Mouse (Mus musculus) T-helper 17 cell (primary cell): ENCODE results near the gene Cirbp.

Experiments
- in situ Hi-C, 2 experiments: fragments of 300-600 bp; cut with MboI, MseI; formaldehyde crosslinking; loops; 1 replicate in 1 of 2; 2 replicates in 1 of 2; pipeline ENCODE4 v1.15.1; 2025; ENCODE audit warnings: high pct_unique_total_duplicates in 2 of 2

Cirbp gene

GRCm38 (mm10) chr10:80137626-80138552, 27.9 kb upstream of the Cirbp start:
- in situ Hi-C loops: no loop called here

GRCm38 (mm10) chr10:80138553-80139438, 27.0 kb upstream of the Cirbp start, which contains the start of gene Atp5d:
Gene Atp5d (plus strand): TSS chr10:80138632.
- in situ Hi-C loops: no loop called here

DNA sequence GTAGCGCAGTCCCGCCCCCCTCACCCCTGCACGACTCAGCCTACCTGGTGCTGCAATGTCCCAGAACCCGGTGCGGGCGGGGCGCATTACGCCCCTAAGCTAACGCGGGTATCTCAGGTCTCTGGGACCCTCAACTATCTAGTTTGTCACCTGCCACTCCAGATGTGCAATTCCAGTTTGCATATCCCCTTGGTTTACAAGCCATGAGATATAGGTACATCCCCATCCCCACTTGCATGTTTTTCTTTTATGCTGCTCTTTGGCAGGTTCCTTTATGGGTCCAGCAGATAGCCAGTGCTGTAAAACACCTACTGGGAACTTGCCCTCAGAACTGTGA, 26.4 kb upstream of the Cirbp start:
- in situ Hi-C loops: no loop called here

DNA sequence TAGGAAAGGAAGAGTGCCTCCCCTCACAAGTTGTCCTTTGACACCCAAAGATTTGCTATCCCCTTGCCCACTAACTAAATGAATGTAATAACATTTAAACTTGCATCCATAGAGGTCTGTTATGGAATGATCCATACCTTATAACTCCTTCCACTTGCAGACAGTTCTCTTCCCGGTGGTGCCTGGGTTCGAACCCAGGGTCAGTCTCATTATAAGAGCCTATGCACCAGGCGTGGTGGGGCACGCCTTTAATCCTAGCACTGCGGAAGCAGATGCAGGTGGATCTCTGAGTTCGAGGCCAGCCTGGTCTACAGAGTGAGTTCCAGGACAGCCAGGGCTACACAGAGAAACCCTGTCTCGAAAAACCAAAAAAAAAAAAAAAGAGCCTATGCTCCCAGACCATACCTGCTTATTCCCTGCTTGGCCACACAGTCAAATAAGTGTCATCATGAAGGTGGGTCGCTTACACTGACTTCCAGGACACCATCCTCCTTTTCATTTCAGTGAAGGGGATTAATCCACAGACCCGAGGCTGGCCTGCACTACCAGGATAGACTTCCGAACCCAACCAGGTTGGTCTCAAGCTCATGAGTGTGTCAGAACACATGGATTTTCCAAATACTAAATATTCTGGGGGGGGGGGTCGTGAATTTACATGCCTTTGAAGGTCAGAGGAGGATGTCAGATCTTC, 25.7 kb upstream of the Cirbp start:
- in situ Hi-C loops: loop anchor here in 1 of 2 experiments (10.0 kb wide), 1 partner anchor 155 kb away; the partner anchor contains the start of genes Cnn2 and Tmem259

GRCm38 (mm10) chr10:80140666-80141035, 25.1 kb upstream of the Cirbp start, which contains the start of gene Cbarp:
Gene Cbarp (minus strand): TSS chr10:80140835.
- in situ Hi-C loops: loop anchor here in 1 of 2 experiments (10.0 kb wide), 1 partner anchor 156 kb away; the partner anchor contains the start of genes Cnn2 and Tmem259

DNA sequence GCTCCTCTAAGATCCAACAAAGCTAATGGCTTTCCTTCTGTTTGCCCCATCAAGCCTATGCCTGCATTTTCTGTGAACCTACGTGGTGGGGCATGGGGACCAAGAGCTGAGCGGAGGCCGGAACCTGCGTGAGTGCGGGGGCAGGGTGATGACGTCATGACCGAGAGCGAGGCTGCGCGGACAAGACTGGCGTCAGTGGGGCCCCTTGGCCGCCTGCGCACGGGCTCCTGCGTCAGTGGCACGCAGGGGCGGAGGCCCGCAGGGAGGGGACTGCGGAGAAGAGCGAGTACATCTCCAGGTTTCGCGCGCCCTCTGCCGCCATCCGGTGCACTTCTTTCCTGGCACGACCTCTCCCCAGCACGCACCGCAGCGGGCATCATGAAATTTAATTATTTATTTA, 24.5 kb upstream of the Cirbp start:
- in situ Hi-C loops: loop anchor here in 1 of 2 experiments (10.0 kb wide), 1 partner anchor 156 kb away; the partner anchor contains the start of genes Cnn2 and Tmem259

DNA sequence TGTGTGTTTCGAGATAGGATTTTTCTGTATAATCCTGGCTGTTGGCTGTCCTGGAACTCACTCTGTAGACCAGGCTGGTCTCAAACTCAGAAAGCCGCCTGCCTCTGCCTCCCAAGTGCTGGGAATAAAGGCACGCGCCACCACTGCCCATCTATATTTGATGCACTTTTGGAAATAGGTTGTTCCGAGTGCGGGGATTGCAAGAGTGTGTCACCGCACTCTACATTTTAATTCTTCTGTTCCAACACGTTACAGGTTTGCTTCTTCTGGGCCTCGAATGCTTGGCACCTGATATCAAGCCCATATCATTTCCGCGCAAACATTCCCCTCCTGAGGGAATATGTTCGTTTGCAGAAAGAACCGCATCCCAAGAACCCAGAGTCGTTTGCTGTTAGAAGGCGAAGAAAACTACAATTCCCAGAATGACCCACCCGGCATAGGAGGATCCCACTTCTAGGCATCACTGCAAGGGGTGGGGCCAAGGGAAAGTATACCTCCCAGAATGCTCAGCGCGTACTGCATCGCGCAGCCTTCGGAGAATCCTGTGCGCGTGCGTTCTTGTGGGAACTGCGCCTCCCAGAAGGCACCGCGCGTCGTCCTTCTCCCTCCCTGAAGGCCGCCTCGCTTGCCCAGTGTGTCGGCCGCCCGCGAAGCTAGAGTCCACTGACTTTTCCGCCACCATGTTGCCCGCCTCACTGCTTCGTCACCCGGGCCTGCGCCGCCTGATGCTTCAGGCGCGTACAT, 23.8 kb upstream of the Cirbp start:
- in situ Hi-C loops: loop anchor here in 1 of 2 experiments (10.0 kb wide), 1 partner anchor 157 kb away; the partner anchor contains the start of genes Cnn2 and Tmem259

GRCm38 (mm10) chr10:80142530-80142925, 23.3 kb upstream of the Cirbp start:
- in situ Hi-C loops: loop anchor here in 1 of 2 experiments (10.0 kb wide), 1 partner anchor 158 kb away; the partner anchor contains the start of genes Cnn2 and Tmem259

GRCm38 (mm10) chr10:80143664-80144063, 22.1 kb upstream of the Cirbp start:
- in situ Hi-C loops: loop anchor here in 1 of 2 experiments (10.0 kb wide), 1 partner anchor 159 kb away; the partner anchor contains the start of genes Cnn2 and Tmem259

DNA sequence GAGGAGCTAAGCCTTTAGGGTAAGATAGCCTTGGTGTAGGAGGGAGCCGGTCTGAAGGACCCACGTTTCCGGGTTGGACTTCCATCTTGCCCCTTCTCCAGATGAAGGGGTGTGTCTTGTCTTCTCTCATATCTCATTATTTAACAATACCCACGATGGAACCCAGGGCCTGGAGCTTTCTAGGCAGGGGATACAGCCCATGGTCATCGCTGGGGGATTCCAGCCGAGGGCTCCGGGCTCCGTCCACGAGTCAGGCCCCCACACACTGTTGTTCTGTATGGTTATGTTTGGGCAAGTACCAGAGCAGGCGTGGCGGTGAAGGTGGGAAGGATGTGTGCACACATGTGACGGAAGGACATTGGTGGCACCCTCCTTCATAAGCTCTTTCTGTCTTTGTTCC, 21.6 kb upstream of the Cirbp start:
- in situ Hi-C loops: loop anchor here in 1 of 2 experiments (10.0 kb wide), 1 partner anchor 159 kb away; the partner anchor contains the start of genes Cnn2 and Tmem259

- in situ Hi-C loops: loop anchor here in 1 of 2 experiments (10.0 kb wide), 1 partner anchor 160 kb away; the partner anchor contains the start of genes Cnn2 and Tmem259
Measured at GRCm38 (mm10) chr10:80144864-80145838, 20.6 kb upstream of the Cirbp start.

DNA sequence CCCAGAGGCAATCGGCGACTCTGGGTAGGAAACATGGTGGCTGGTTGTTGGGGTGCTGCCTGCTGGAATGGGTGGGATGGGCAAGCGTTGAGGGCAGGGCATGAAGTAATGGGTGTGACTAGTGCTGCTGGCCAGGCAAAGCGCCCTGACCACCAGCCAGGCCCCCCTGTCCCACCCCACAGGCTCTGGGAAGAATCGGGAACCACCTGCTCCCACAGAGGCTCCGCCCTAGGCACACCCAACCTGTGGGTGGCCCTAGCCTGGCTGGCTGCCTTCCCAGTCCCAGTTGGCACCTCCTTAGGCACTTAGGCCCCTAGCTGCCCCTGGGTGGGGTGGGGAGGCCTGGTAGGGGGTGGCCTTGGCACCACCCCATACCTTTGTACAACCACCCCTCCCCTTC, 19.9 kb upstream of the Cirbp start:
- in situ Hi-C loops: loop anchor here in 1 of 2 experiments (10.0 kb wide), 1 partner anchor 161 kb away; the partner anchor contains the start of genes Cnn2 and Tmem259

GRCm38 (mm10) chr10:80146568-80147011, 19.2 kb upstream of the Cirbp start:
- in situ Hi-C loops: loop anchor here in 1 of 2 experiments (10.0 kb wide), 1 partner anchor 162 kb away; the partner anchor contains the start of genes Cnn2 and Tmem259

DNA sequence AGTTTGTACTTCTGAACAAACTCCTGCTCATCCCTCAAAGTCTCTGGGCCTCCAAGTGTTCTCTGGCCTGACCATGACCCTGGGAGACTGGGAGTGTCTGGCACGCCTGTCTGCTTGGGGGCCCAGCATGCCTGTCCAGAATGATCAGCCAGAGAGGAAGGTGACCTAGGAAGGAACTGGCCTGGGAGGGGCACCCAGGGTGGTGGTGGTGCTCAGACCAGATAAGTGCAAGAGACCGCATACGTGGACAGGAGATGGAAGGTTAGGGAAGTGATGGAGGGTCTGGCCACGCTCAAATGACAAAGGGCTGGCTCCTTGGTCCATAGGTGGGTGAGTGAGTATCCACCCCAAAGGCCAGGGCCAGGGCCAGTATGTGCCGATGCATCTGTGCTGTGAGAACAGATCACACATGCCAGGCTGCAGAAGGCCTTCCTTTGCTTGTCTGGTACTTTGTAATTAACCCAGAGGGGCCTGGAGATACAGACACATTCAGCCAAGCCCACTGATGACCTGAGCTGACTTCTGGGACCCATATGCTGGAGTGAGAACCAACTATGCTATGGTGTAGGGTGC, 18.6 kb upstream of the Cirbp start:
- in situ Hi-C loops: loop anchor here in 1 of 2 experiments (10.0 kb wide), 1 partner anchor 162 kb away; the partner anchor contains the start of genes Cnn2 and Tmem259

DNA sequence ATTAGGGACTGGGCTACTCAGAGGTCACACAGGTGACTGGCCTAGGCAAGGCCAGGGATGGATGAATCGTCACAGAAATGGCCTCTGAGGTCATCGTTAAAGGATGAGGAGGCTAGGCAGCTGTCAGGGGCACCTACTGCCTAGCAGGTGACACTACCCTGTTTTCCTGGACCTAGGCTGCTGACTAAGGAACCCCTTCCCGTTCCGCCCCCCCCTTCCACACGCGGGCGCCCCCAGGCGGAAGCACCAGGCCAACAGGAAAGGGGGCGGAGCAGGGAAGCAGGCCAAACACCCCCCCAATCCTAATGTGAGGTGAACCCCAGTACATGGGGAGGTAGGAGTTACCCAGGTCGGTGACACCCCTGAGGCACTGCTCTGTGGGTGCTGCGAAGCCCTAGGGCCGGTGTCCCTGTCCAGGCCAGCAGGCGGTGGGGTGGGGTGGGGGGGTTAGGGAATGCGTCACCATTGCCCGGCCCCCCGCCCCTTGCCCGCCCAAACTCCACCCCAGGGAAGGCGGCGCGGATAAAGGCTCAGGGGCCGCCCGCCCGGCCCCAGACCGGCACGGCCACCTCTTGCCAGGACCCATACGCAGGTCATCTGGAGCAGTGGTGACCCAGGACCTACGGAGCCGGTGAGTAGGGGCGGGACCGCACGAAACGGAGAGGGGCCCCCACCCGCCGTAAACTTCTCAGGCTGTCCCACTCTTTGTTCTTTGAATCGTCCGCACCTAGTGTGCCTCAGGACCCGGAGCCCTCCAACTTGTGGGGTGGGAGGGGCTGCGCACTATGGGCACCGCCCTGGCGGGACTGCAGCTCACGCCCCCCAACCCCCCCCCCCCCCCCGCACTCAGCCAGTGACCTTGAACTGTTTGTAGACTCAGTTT, 17.8 kb upstream of the Cirbp start, which contains the start of gene Midn:
Midn (plus strand) TSS at position 554 of the 883 bp plus-strand sequence.
- in situ Hi-C loops: loop anchor here in 1 of 2 experiments (10.0 kb wide), 1 partner anchor 163 kb away; the partner anchor contains the start of genes Cnn2 and Tmem259

DNA sequence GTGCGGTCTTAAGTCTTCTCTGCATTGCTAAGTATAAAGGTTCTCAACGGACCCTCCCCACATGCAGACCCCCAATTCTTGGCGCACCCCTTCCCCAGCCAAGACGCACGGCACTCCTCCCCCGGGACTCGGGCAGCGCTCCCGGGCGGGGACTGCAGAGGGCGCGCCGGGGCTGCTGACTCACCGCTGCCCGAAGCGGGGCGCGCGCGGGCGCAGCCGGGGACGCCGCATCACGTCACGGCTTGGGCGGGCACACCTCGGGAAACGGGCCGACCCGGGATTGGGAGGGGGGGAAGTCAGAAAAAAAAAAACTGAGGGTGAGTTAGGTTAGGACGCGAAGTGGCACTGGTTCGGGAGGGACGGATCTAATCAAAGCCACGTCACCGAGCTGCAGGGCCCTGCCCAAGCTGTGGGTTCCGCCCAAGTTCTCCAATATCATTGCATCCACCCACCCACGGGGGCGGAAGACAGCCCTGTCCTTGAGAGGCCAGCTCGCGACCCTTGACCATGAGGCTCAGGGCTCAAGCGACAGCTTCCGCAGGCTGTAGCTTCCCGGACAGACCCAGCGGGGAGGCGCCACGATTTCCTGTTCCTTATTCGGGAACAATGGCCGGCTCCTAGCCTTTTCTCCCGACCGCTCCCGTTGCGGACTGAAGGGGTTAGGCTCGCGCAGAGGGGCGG, 17.0 kb upstream of the Cirbp start:
- in situ Hi-C loops: loop anchor here in 1 of 2 experiments (10.0 kb wide), 1 partner anchor 164 kb away; the partner anchor contains the start of genes Cnn2 and Tmem259
